Mouse (Mus musculus): ENCODE measurements around the gene Ms4a13.

DNA sequence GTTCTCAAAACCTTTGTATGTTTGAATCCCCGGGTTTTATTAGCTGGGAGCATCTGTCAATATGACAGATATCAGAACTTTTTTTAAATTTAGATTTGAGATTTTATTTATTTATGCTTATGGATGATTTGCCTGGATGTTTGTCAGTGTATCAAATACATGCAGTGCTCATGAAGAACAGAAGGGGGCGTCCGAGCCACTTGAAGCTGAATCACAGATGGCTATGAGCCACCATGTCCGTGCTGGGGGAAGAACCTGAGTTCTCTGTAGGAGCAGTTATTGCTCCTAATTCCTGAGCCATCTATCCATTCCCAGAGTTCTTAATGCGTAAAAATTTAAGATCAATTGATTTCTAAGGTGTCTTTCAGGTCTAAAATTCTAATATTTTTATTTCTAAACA is 12.4 kb downstream of the Ms4a13 start:
- TF ChIP-seq CTCF (IDR thresholded peaks at IDR 0.05; ENCODE audit: low read depth, low read length) (peak; percentile 54), EP300 (IDR thresholded peaks at IDR 0.05; ENCODE audit: insufficient read depth, low read depth, low read length) (no peak)

Data from ES-Bruce4 (cell line).